Mouse (Mus musculus) lung, adult 2 months (tissue): ENCODE measurements around the gene Nt5dc3. TPM values are rescaled to one million over a fixed set of nuclear protein-coding genes. Genes with fewer than 3 reads are reported as not detected.
A peak's percentile ranks its signal among the peaks of the same experiment; 100 is the strongest.

Experiments
- DNase-seq: peaks from one replicate; pipeline ENCODE4 v3.0.0; 2022
- H3K4me1 ChIP-seq: fragments of 200-500 bp; 2 replicates; pipeline ENCODE4 v1.6.1; 2011; ENCODE audit warnings: low read length; ENCODE audit not compliant: control insufficient read depth, insufficient read depth
- H3K4me3 ChIP-seq: fragments of 200-500 bp; replicated peaks from 2 replicates; pipeline ENCODE3; 2011; ENCODE audit warnings: low read depth, mild to moderate bottlenecking, control low read depth, low read length; ENCODE audit errors: extremely low read depth
- CTCF ChIP-seq: fragments of 200-500 bp; IDR thresholded peaks from 2 replicates; pipeline ENCODE4 v1.5.1; 2011; ENCODE audit warnings: mild to moderate bottlenecking, low read length, control low read depth; ENCODE audit not compliant: insufficient read depth
- POLR2A ChIP-seq: fragments of 200-500 bp; IDR thresholded peaks from 2 replicates; pipeline ENCODE4 v1.6.1; 2011; ENCODE audit warnings: low read depth, mild to moderate bottlenecking, control low read depth, low read length, borderline replicate concordance; ENCODE audit errors: extremely low read depth
- WGBS: fragments of 180-500 bp; shearing (Covaris S2); methylation state at CpG from one replicate; pipeline ENCODE4 v1.1.7; 2018; 5-methylcytosine and 5-hydroxymethylcytosine counted together
- polyA plus RNA-seq: library from polyadenylated mRNA; depleted of rRNA; stranded (reverse); fragments of >200 nt; gene quantifications from 2 replicates; pipeline ENCODE4 v1.2.3, GENCODE M21; 2012

The Nt5dc3 gene
- polyA plus RNA-seq, 1 experiment, result 12.8 TPM

DNA sequence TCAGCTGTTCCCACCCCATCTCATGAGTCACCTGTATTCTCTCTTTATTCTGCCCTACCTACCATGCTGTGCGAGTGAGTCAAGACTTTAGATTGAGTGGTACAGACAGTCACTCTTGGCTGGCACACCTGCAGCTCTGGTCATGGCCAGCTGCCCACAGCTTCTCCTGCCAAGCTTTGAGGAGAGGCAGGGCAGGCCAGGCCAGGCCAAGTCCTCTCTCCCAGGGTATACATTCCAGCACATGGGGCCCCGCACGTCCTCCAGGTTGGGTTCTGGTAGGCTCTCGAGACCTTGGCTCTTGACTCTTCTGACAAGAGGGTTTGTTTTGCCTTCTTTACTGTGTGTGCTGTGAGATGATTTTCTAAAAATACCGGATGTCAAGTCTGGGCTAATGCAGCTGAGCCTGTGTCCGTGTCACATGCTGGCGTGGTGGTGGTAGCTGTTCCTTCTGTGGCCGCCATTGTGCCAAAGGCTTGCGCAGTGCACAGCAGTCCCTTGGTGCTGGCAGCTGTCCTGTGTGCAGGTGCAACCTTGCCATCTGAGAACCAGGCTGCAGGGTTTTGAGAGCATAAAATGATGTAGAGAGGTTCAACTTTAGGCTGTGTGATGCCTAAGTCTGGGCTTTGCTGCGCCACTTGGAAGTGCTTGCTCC is 47.2 kb downstream of the Nt5dc3 start:
- peak; percentile 83 for DNase-seq
- no peak for TF ChIP-seq POLR2A
- TF ChIP-seq CTCF, result no peak
- no peaks in the 10 kb centered on the region; the same call in 1 of the 2 replicates for H3K4me1 ChIP-seq
- WGBS, result 69% methylated on average over 10 of the region's 10 CpGs
- H3K4me3 ChIP-seq, result no peak overlapping the region

GRCm38 (mm10) chr10:86826929-86827328 is 48.1 kb downstream of the Nt5dc3 start:
- H3K4me1 ChIP-seq, result no peaks in the 10 kb centered on the region; the same call in 1 of the 2 replicates
- DNase-seq, result no peak
- H3K4me3 ChIP-seq, result no peak overlapping the region
- WGBS, result 61% methylated on average over 3 of the region's 3 CpGs
- no peak for TF ChIP-seq POLR2A
- no peak for TF ChIP-seq CTCF

- Histone ChIP-seq H3K4me3 (no peak overlapping the region), H3K4me1 (no peaks in the 10 kb centered on the region; the same call in 1 of the 2 replicates)
- no peak for DNase-seq
- 0 out of 2 replicates have a peak, but pooled peaks have one; percentile 7 for TF ChIP-seq CTCF
- TF ChIP-seq POLR2A, result no peak
- WGBS, result 78% methylated on average over 15 of the region's 15 CpGs
Measured at GRCm38 (mm10) chr10:86828221-86829135, 49.7 kb downstream of the Nt5dc3 start.

GRCm38 (mm10) chr10:86829515-86829914 is 50.7 kb downstream of the Nt5dc3 start:
- no peak overlapping the region for H3K4me3 ChIP-seq
- WGBS, result 92% methylated on average over 2 of the region's 2 CpGs
- TF ChIP-seq CTCF (no peak), POLR2A (no peak)
- H3K4me1 ChIP-seq, result no peaks in the 10 kb centered on the region; the same call in 1 of the 2 replicates
- DNase-seq, result no peak

DNA sequence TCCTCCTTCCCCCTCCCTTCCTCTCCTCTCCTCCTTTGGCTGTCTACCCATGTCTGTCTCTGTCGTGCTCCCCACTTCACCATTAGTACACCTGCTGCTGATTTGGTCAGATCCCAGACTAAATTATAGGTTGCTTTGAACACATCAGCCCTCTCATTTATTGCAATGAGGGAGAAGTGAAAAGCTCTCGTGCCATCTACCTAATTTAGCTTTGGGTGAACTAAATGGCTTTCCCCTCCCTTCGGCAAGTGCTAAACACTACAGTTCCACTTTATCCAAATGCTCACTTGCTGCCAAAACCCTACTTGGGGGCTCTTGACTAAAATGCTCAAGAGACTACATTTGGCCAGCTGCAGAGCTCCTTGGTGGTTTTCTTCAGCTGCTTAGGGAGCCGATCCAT is 58.0 kb downstream of the Nt5dc3 start:
- TF ChIP-seq POLR2A (no peak), CTCF (no peak)
- WGBS, result 63% methylated on average over 4 of the region's 4 CpGs
- Histone ChIP-seq H3K4me3 (no peak overlapping the region), H3K4me1 (0 out of 2 replicates have a peak, but pooled peaks cover 3% of the 10 kb centered on the region)
- peak; percentile 31 for DNase-seq

DNA sequence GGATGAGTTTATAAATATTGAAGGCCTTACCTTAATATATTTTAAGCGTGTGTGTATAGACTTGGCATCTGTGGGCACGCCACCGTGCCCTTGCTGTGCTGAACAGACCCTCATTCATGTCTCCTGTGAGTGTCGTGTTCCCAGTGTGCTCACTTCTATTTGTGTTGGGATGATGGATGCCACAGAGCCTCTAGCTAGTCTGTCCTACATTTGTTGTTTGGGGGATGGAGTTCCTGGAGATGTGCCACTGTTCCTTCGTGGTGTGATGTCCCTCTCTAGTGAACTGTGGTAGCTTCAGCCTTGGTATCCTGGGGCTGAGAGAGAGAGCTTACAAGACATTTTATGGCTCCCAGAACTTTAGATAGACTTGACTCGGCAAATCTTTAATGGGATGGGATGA is 60.0 kb downstream of the Nt5dc3 start:
- 93% methylated on average over 6 of the region's 6 CpGs for WGBS
- Histone ChIP-seq H3K4me3 (no peak overlapping the region), H3K4me1 (0 out of 2 replicates have a peak, but pooled peaks cover 3% of the 10 kb centered on the region)
- TF ChIP-seq CTCF (no peak), POLR2A (no peak)
- DNase-seq, result no peak

GRCm38 (mm10) chr10:86842659-86843058 is 63.9 kb downstream of the Nt5dc3 start:
- 68% methylated on average over 5 of the region's 5 CpGs for WGBS
- DNase-seq, result no peak
- Histone ChIP-seq H3K4me1 (no peaks in the 10 kb centered on the region), H3K4me3 (no peak overlapping the region)
- TF ChIP-seq CTCF (no peak), POLR2A (no peak)

DNA sequence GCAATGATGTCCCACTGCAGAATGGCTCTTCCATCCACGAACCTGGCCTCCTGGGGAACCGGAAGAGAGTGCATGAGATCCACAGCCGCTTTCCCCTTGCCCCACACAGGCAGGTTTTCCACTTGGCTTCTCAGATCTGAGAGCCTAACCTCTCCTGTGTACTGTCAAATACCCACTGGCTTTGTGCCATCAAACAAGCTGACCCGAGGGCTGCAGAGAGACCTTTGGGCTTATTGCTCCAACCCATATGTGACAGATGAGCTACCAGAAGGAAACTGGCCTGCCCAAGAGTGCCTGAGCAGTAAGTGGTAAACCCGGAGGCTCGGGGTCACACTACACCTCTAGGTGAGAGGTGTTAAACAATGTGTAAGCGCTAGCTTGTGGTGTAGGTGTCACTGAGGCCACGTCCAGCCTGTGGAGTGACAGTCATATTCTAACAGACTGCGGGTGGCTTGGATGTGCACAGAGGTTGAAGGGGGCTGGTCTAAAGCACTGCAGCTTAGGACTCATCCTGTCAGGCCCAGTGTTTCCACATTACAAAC is 68.2 kb downstream of the Nt5dc3 start:
- TF ChIP-seq POLR2A (no peak), CTCF (no peak)
- 67% methylated on average over 9 of the region's 9 CpGs for WGBS
- DNase-seq, result no peak
- H3K4me3 ChIP-seq, result no peak overlapping the region
- no peaks in the 10 kb centered on the region for H3K4me1 ChIP-seq

GRCm38 (mm10) chr10:86849087-86849486 is 70.3 kb downstream of the Nt5dc3 start:
- Histone ChIP-seq H3K4me3 (no peak overlapping the region), H3K4me1 (no peaks in the 10 kb centered on the region)
- no peak for DNase-seq
- 64% methylated on average over 4 of the region's 4 CpGs for WGBS
- TF ChIP-seq POLR2A (no peak), CTCF (no peak)
